Mouse (Mus musculus): Measurements from ENCODE around the gene Palm2.

- TF ChIP-seq CTCF (IDR thresholded peaks at IDR 0.05; ENCODE audit: low read depth, low read length) (no peak), POLR2A (IDR thresholded peaks at IDR 0.05; ENCODE audit: borderline replicate concordance, low read depth, low read length) (no peak)
These were observed 94.2 kb downstream of the Palm2 start for GRCm38 (mm10) chr4:57528296-57528695.
